Mouse (Mus musculus): ENCODE data around the gene Cdkn2b. TPM values are rescaled to one million over a fixed set of nuclear protein-coding genes. Genes with fewer than 3 reads are reported as not detected.

The Cdkn2b gene
- total RNA-seq, 2 experiments from 2014 or later = not detected

Other genes starting within 250 kb of the Cdkn2b start
- gene Mtap, start 173.9 kb downstream of the Cdkn2b start, total RNA-seq (2014; fragmentation: Nextera tagmentation) = 30.9 and 45.8 TPM in 2 replicates
- gene Mtap, start 173.9 kb downstream of the Cdkn2b start, total RNA-seq (2017) = 27.0 and 31.7 TPM in 2 replicates
- gene Cdkn2a, start 16.4 kb downstream of the Cdkn2b start, total RNA-seq (2014; fragmentation: Nextera tagmentation) = not detected in 2 replicates
- gene Cdkn2a, start 16.4 kb downstream of the Cdkn2b start, total RNA-seq (2017) = not detected in 2 replicates